Mouse (Mus musculus): Measurements from ENCODE around the gene Elp4.

Elp4 gene

GRCm38 (mm10) chr2:105730704-105731103 lies 173.7 kb downstream of the Elp4 start:
- DNase-seq (ENCODE audit: extremely low read depth, low read depth), result no peak

- no peak for DNase-seq (ENCODE audit: extremely low read depth, low read depth)
Observed at GRCm38 (mm10) chr2:105726657-105727056, 177.7 kb downstream of the Elp4 start.

GRCm38 (mm10) chr2:105715409-105716115 lies 188.8 kb downstream of the Elp4 start:
- no peak for DNase-seq (ENCODE audit: extremely low read depth, low read depth)

GRCm38 (mm10) chr2:105710511-105710910 lies 193.9 kb downstream of the Elp4 start:
- no peak for DNase-seq (ENCODE audit: extremely low read depth, low read depth)

GRCm38 (mm10) chr2:105709126-105709525 lies 195.2 kb downstream of the Elp4 start:
- DNase-seq (ENCODE audit: extremely low read depth, low read depth), result no peak

- no peak for DNase-seq (ENCODE audit: extremely low read depth, low read depth)
Observed at GRCm38 (mm10) chr2:105705320-105705719, 199.0 kb downstream of the Elp4 start.

- no peak for DNase-seq (ENCODE audit: extremely low read depth, low read depth)
Observed at GRCm38 (mm10) chr2:105702586-105702985, 201.8 kb downstream of the Elp4 start.

GRCm38 (mm10) chr2:105701781-105702180 lies 202.6 kb downstream of the Elp4 start:
- no peak for DNase-seq (ENCODE audit: extremely low read depth, low read depth)

GRCm38 (mm10) chr2:105698631-105699030 lies 205.7 kb downstream of the Elp4 start:
- DNase-seq (ENCODE audit: extremely low read depth, low read depth), result no peak

- DNase-seq (ENCODE audit: extremely low read depth, low read depth), result no peak
Observed at GRCm38 (mm10) chr2:105697741-105698140, 206.6 kb downstream of the Elp4 start.

GRCm38 (mm10) chr2:105691296-105691695 lies 213.1 kb downstream of the Elp4 start:
- no peak for DNase-seq (ENCODE audit: extremely low read depth, low read depth)

- DNase-seq (ENCODE audit: extremely low read depth, low read depth), result no peak
Observed at GRCm38 (mm10) chr2:105689771-105690639, 214.4 kb downstream of the Elp4 start.

GRCm38 (mm10) chr2:105689304-105689770 lies 215.0 kb downstream of the Elp4 start:
- DNase-seq (ENCODE audit: extremely low read depth, low read depth), result no peak

- DNase-seq (ENCODE audit: extremely low read depth, low read depth), result no peak
Observed at GRCm38 (mm10) chr2:105688436-105689303, 215.7 kb downstream of the Elp4 start.

- no peak for DNase-seq (ENCODE audit: extremely low read depth, low read depth)
Observed at GRCm38 (mm10) chr2:105688011-105688410, 216.4 kb downstream of the Elp4 start.

GRCm38 (mm10) chr2:105687317-105687991 lies 216.9 kb downstream of the Elp4 start:
- no peak for DNase-seq (ENCODE audit: extremely low read depth, low read depth)

- DNase-seq (ENCODE audit: extremely low read depth, low read depth), result no peak
Observed at GRCm38 (mm10) chr2:105686363-105687316, 217.7 kb downstream of the Elp4 start.

GRCm38 (mm10) chr2:105685651-105686050 lies 218.7 kb downstream of the Elp4 start:
- DNase-seq (ENCODE audit: extremely low read depth, low read depth), result no peak

GRCm38 (mm10) chr2:105684991-105685650 lies 219.2 kb downstream of the Elp4 start:
- DNase-seq (ENCODE audit: extremely low read depth, low read depth), result no peak

Data from MEL-GATA-1-ER (cell line).